Mouse (Mus musculus) liver, adult 2 months (tissue): ENCODE data around the gene Slc7a14.

Experiments used
- CTCF ChIP-seq: fragments of 200-500 bp; IDR thresholded peaks from 2 replicates; pipeline ENCODE4 v1.5.1; 2011; ENCODE audit warnings: low read depth, low read length, control low read depth
- POLR2A ChIP-seq: fragments of 200-500 bp; IDR thresholded peaks from 2 replicates; pipeline ENCODE4 v1.6.1; 2011; ENCODE audit warnings: low read length, control low read depth; ENCODE audit not compliant: insufficient read depth; ENCODE audit errors: extremely low read depth

DNA sequence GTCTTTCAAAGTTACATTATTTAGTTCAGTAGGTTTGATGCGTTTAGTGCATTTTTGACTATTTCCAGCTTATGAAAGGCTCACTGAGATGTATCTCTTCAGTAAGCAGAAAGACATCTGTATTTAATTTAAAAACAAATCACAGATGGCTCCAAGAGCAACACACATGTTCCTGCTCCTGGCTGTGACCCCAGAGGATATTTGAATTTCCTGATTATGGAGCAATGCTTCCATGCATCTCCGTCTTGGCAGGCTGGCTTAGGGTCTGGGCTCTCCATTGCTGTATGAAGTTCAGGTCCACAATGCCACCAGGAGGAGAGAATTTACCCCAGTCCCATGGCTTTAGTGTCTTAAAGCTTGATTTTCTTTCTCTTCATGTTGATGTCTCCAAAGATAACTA, 37.5 kb downstream of the Slc7a14 start:
- TF ChIP-seq CTCF (no peak), POLR2A (no peak)
